ENCODE assay signal across 24 mouse cellular contexts in the genomic region with DNA sequence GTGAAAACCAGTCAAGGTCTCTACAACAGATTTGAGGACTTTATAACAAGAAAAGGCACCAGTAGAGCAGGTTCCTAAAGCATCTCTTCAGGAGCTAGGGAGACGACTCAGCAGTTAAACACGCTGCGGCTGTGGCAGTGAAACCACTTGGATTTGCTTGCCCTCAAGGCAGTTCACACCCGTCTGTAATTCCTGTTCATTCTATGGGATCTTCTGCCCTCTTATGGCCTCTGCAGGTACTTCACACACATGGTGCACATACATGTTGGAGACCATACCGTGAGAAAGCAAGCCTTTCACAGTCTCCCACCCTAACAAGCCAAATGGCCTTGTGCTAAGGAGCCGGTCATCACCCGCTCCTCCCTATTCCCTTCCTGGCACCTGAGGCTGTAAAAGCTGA. TPM values are rescaled to one million over a fixed set of nuclear protein-coding genes. Genes with fewer than 3 reads are reported as not detected.
A peak's percentile ranks its signal among the peaks of the same experiment; 100 is the strongest.
DNase-seq lines count a peak whose midpoint lies in the region; ATAC-seq and TF ChIP-seq lines count a peak whose summit lies in the region.
"Had no signal": no experiment of that assay in that cellular context is flagged by ENCODE, and none has a peak within 500 bp of the region (broad histone marks: within the 10 kb centered on the region; RNA-seq: fewer than 3 reads in every experiment).

No protein-coding gene starts in this region.

- no peaks in the 10 kb centered on the region; the same call in 1 of the 2 replicates for H3K27me3 ChIP-seq in midbrain, postnatal 0 days (ENCODE audit: insufficient read depth, low read length)
- H3K27me3 ChIP-seq in midbrain, embryonic 13.5 days = peaks cover 35% of the 10 kb centered on the region

- 0 out of 2 replicates have a peak, but pooled peaks have one; percentile 19 for TF ChIP-seq CTCF in midbrain, postnatal 0 days (IDR thresholded peaks at IDR 0.05)
- no peak for TF ChIP-seq CTCF in gastrocnemius, adult 2 months (IDR thresholded peaks at IDR 0.05)

- no peak overlapping the region for H3K4me3 ChIP-seq in midbrain, postnatal 0 days (ENCODE audit: low read depth, low read length)
- H3K4me3 ChIP-seq in midbrain, embryonic 13.5 days (replicated peaks) = no peak overlapping the region
- no peak overlapping the region for H3K4me3 ChIP-seq in gastrocnemius, adult 2 months

- H3K4me1 ChIP-seq in midbrain, postnatal 0 days (ENCODE audit: insufficient read depth, low read length) = no peaks in the 10 kb centered on the region
- peaks cover 6% of the 10 kb centered on the region; the same call in 1 of the 2 replicates for H3K4me1 ChIP-seq in midbrain, embryonic 13.5 days (replicated peaks)

- no peaks in the 10 kb centered on the region for H3K36me3 ChIP-seq in midbrain, postnatal 0 days (ENCODE audit: insufficient read depth, low read length)
- no peaks in the 10 kb centered on the region for H3K36me3 ChIP-seq in midbrain, embryonic 13.5 days
- H3K36me3 ChIP-seq: G1E had no signal

- H3K4me2 ChIP-seq in midbrain, postnatal 0 days (ENCODE audit: low read depth, low read length, poor library complexity, severe bottlenecking) = no peak overlapping the region
- H3K4me2 ChIP-seq in midbrain, embryonic 13.5 days (replicated peaks) = no peak overlapping the region

- WGBS in midbrain, postnatal 0 days = 98% methylated on average over 7 of the region's 7 CpGs
- WGBS in midbrain, embryonic 13.5 days = 93% methylated on average over 7 of the region's 7 CpGs

- H3K9ac ChIP-seq in midbrain, postnatal 0 days (replicated peaks; ENCODE audit: low read length, poor library complexity, severe bottlenecking) = no peak overlapping the region
- H3K9ac ChIP-seq in midbrain, embryonic 13.5 days (replicated peaks) = no peak overlapping the region

- no peak overlapping the region for H3K27ac ChIP-seq in midbrain, postnatal 0 days (ENCODE audit: low read depth, low read length)
- H3K27ac ChIP-seq in midbrain, embryonic 13.5 days = no peak overlapping the region
- H3K27ac ChIP-seq in gastrocnemius, adult 2 months = no peak overlapping the region

- 0 out of 2 replicates have a peak, but pooled peaks cover 7% of the 10 kb centered on the region for H3K9me3 ChIP-seq in midbrain, postnatal 0 days (ENCODE audit: low read length)
- H3K9me3 ChIP-seq in midbrain, embryonic 13.5 days = peaks cover 7% of the 10 kb centered on the region; the same call in 1 of the 2 replicates

- no peak for ATAC-seq in midbrain, postnatal 0 days (ENCODE audit: low FRiP score)
- no peak for ATAC-seq in midbrain, embryonic 13.5 days
- ATAC-seq: activated CD4-positive, CD25-positive, alpha-beta regulatory T cell, adult 4 months; CD4-positive, CD25-positive, alpha-beta regulatory T cell, adult 4 months; Patski had no signal

- no peak for DNase-seq in midbrain, postnatal 0 days (ENCODE audit: low spot score)
- DNase-seq in R1 (ENCODE audit: low read depth, low spot score) = peak; percentile 72
- DNase-seq in ZHBTc4 (ENCODE audit: low read depth, low spot score) = peak; percentile 68
- no peak for DNase-seq in c-Kit-positive CD71-positive TER-119-positive erythroid progenitor cells, embryonic 14.5 days (ENCODE audit: low spot score)
- no peak for DNase-seq in gastrocnemius, adult 2 months
- DNase-seq: adrenal gland, adult 2 months; adrenal gland, adult 8-10 months; adrenal gland, postnatal 10 days; adrenal gland, postnatal 14 days; adrenal gland, postnatal 25 days; adrenal gland, postnatal 36 days; B cell, adult 2 months; cerebellum, adult 11 months; cerebellum, adult 11-12 months; cerebellum, adult 18-20 months; cerebellum, adult 2 months; cerebellum, adult 8-10 months; cerebellum, adult 9-10 months had no signal

- intact Hi-C loops in gastrocnemius, adult 2 months (cut with DNase I) = no loop called here

RNA-seq across cellular contexts. Expression of gene Pcbd1, which starts 32.5 kb away (rescaled TPM):
- total RNA-seq in midbrain, postnatal 0 days (2014; rRNA removed) = 15.6 and 30.3 TPM in 2 replicates
- polyA plus RNA-seq in midbrain, postnatal 0 days (2015; fragmentation: Nextera tagmentation; extraction: Ambion mirVana) = 73.1 and 74.8 TPM in 2 replicates
- 31.8 and 32.6 TPM in 2 replicates for polyA plus RNA-seq in midbrain, embryonic 13.5 days (2015; fragmentation: Nextera tagmentation; extraction: Ambion mirVana)
- under 1 TPM in 1 of 2 experiments, not detected in 1; 0.54 TPM for total RNA-seq in gastrocnemius, adult 2 months (2021)
- total RNA-seq: G1E, MEL had no signal
- polyA plus RNA-seq: activated CD4-positive, CD25-positive, alpha-beta regulatory T cell, adult 4 months; G1E had no signal

Comparison
In these comparisons a context has a peak if more than half of its experiments do, and no peak if none do; other contexts are left out.
1. DNase-seq: peak in R1 (single experiment) and ZHBTc4 (single experiment); none in midbrain, postnatal 0 days (single experiment), c-Kit-positive CD71-positive TER-119-positive erythroid progenitor cells, embryonic 14.5 days (single experiment) and gastrocnemius, adult 2 months (single experiment).
2. RNA of gene Pcbd1, which starts 32.5 kb away (total RNA-seq): 15.6 to 30.3 TPM in midbrain, postnatal 0 days; 0.54 TPM in gastrocnemius, adult 2 months; every median in the first group is over 10 times any median in the second.